Mouse (Mus musculus) thymus, adult 2 months (tissue): ENCODE results near the gene Tet1.

Source experiments
- CTCF ChIP-seq: fragments of 200-500 bp; IDR thresholded peaks from 2 replicates; pipeline ENCODE4 v1.5.1; 2012; ENCODE audit warnings: mild to moderate bottlenecking, control low read depth, low read length, moderate library complexity, borderline replicate concordance; ENCODE audit not compliant: control insufficient read depth, poor library complexity, insufficient read depth; ENCODE audit errors: extremely low read depth
- POLR2A ChIP-seq: fragments of 200-500 bp; IDR thresholded peaks from 2 replicates; pipeline ENCODE4 v1.6.1; 2012; ENCODE audit warnings: mild to moderate bottlenecking, low read length, control low read depth, moderate library complexity; ENCODE audit not compliant: control insufficient read depth, poor library complexity, insufficient read depth; ENCODE audit errors: extremely low read depth

- no peak for TF ChIP-seq POLR2A
- TF ChIP-seq CTCF = no peak
Observed at GRCm38 (mm10) chr10:62897437-62897836, 11.4 kb downstream of the Tet1 start.
